Mouse (Mus musculus): ENCODE data around the gene Lexm. TPM values are rescaled to one million over a fixed set of nuclear protein-coding genes. Genes with fewer than 3 reads are reported as not detected.

The Lexm gene
- polyA plus RNA-seq, 1 experiment from 2014 or later: not detected

DNA sequence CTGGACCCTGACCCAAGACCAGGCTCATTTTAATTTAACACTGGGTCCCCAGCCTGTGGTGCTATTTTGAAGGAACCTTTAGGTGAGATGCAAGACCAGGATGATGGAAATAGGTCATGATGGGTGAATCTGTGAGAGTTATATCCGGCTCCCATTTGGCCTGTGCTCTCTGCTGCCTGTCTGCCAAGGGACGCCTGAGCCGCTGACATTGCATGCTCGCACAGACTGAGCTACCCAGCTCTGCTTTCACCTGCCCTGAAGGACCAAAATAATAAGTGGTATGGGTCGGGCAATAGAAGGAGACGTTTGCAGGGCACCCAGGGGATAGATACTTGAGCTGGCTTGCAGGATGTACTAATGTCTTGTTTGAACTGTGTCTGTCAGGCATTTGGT is 27.2 kb upstream of the Lexm start:
- Histone ChIP-seq H3K4me1 (replicated peaks; ENCODE audit: control insufficient read depth, insufficient read depth, low read length) (no peaks in the 10 kb centered on the region), H3K9ac (ENCODE audit: low read depth, low read length) (no peak overlapping the region), H3K9me3 (ENCODE audit: control insufficient read depth) (no peaks in the 10 kb centered on the region), H3K4me3 (ENCODE audit: low read depth, low read length) (no peak overlapping the region), H3K27ac (ENCODE audit: low read depth, low read length) (no peak overlapping the region), H3K27me3 (replicated peaks; ENCODE audit: control insufficient read depth, insufficient read depth, low read length) (no peaks in the 10 kb centered on the region), H3K4me2 (replicated peaks; ENCODE audit: low read depth) (no peak overlapping the region), H3K36me3 (ENCODE audit: control insufficient read depth, insufficient read depth) (peaks cover 13% of the 10 kb centered on the region; the same call in 1 of the 2 replicates)
- no peak for TF ChIP-seq CTCF (IDR thresholded peaks at IDR 0.05; ENCODE audit: low read depth)
- no peak for ATAC-seq
- WGBS: 52% methylated on average over 6 of the region's 6 CpGs

DNA sequence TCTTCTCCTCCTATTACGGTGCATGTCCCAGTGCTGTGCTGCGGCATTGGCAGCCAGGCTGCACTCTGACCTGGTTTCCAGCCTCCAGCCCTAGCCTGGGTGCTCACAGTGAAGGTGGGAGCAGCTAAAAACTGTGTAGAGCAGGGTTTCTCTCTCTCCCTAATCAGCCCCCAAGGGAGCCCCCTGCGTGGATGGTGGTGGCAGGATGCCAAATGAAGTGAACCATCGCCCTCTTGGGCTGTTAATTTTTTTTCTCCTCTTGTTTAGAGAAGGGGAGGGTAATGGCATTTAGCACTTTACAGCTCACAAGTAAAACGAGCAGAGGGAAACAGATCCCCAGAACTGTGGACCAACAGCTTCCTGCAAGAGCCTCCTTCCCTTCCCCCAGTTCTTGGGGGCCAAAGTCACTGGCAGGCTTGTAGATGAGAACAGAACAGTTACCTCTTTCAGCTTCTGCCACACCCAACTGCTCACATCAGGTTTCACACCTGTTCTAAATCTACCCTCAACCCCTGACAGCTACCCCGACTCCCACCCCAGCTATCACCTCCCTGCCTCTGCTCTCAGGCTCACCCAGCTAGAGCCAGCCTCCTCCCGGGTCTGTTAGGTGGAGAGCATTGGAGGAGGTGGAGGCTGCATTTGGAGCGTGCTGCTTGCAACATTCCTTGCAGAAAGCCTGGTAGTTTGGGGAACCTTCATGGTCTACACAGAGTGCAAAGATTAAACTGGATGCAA is 26.6 kb upstream of the Lexm start:
- no peaks in the 10 kb centered on the region for H3K4me1 ChIP-seq (replicated peaks; ENCODE audit: control insufficient read depth, insufficient read depth, low read length)
- TF ChIP-seq CTCF (IDR thresholded peaks at IDR 0.05; ENCODE audit: low read depth): no peak
- H3K27ac ChIP-seq (ENCODE audit: low read depth, low read length): no peak overlapping the region
- H3K9ac ChIP-seq (ENCODE audit: low read depth, low read length): no peak overlapping the region
- peak; percentile 55; the same call in 1 of the 2 replicates for ATAC-seq
- WGBS: 5% methylated on average over 8 of the region's 8 CpGs
- no peak overlapping the region for H3K4me3 ChIP-seq (ENCODE audit: low read depth, low read length)
- peak overlapping the region; percentile 37 for H3K4me2 ChIP-seq (replicated peaks; ENCODE audit: low read depth)
- peaks cover 18% of the 10 kb centered on the region; the same call in 1 of the 2 replicates for H3K36me3 ChIP-seq (ENCODE audit: control insufficient read depth, insufficient read depth)
- H3K9me3 ChIP-seq (ENCODE audit: control insufficient read depth): no peaks in the 10 kb centered on the region
- no peaks in the 10 kb centered on the region for H3K27me3 ChIP-seq (replicated peaks; ENCODE audit: control insufficient read depth, insufficient read depth, low read length)

DNA sequence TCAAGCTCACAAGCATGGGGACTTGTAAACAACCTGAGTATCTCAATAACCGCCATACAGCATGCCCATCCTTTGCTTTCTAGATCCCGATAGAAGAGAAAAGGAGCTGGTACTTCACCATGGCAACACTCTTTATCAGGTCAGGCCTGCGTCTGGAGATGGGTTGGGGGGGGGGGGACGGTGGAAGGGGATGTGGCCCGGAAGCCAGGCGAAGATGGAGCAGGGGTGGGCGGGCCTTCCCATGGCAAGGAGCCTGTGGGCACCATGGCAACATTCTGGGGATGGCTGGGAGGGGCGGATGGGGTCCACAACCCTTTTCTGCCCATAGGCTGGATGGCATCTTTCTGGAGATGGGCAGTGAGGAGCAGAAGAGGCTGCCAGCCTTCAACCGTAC is 17.0 kb upstream of the Lexm start:
- Histone ChIP-seq H3K9ac (ENCODE audit: low read depth, low read length) (no peak overlapping the region), H3K4me1 (replicated peaks; ENCODE audit: control insufficient read depth, insufficient read depth, low read length) (peaks cover 6% of the 10 kb centered on the region), H3K4me2 (replicated peaks; ENCODE audit: low read depth) (no peak overlapping the region), H3K4me3 (ENCODE audit: low read depth, low read length) (no peak overlapping the region), H3K9me3 (ENCODE audit: control insufficient read depth) (no peaks in the 10 kb centered on the region), H3K27ac (ENCODE audit: low read depth, low read length) (no peak overlapping the region), H3K27me3 (replicated peaks; ENCODE audit: control insufficient read depth, insufficient read depth, low read length) (no peaks in the 10 kb centered on the region), H3K36me3 (ENCODE audit: control insufficient read depth, insufficient read depth) (peaks cover 20% of the 10 kb centered on the region; the same call in 1 of the 2 replicates)
- WGBS: 48% methylated on average over 9 of the region's 9 CpGs
- TF ChIP-seq CTCF (IDR thresholded peaks at IDR 0.05; ENCODE audit: low read depth): no peak
- ATAC-seq: no peak

DNA sequence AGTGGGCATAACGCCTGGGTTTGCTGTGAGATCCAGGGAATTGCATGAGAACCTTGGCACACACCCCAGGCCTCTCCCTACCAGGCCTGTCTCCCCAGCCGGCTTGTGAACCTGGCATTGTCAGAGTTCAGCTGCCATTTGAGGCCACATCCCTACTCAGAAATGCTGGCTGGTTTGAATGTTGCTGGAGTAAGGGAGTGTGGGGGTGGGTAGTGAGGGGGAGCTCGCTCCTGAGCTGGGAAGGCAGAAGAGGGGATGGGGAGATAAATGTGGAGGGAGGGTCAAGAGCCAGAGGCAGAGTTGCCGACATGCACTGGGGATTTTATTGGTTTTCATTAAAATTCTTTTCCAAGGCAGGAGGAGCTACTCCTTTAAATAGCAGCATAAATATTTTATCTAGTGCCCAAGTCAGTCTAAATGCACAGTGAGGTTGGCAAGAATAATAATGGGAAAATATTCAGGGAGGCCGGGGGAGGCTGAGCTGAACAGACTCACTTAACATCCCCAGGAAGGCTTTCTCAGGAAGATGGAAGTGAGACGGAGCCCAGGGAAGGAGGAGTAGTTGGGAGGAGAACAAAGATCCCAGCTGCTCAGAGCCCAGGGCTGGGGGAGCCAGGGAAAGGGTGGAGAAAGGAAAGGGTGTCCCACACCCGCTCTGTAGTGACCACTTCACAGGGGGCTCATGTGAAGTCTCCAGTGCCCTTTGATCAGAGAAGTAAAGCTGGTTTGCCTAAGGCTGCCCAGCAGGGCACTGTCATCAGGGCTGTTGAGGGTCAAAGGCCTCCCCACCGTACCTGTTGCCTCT is 16.4 kb upstream of the Lexm start:
- no peak for ATAC-seq
- H3K36me3 ChIP-seq (ENCODE audit: control insufficient read depth, insufficient read depth): peaks cover 14% of the 10 kb centered on the region; the same call in 1 of the 2 replicates
- peaks cover 6% of the 10 kb centered on the region for H3K4me1 ChIP-seq (replicated peaks; ENCODE audit: control insufficient read depth, insufficient read depth, low read length)
- H3K9me3 ChIP-seq (ENCODE audit: control insufficient read depth): no peaks in the 10 kb centered on the region
- H3K9ac ChIP-seq (ENCODE audit: low read depth, low read length): no peak overlapping the region
- H3K4me3 ChIP-seq (ENCODE audit: low read depth, low read length): no peak overlapping the region
- no peak for TF ChIP-seq CTCF (IDR thresholded peaks at IDR 0.05; ENCODE audit: low read depth)
- no peaks in the 10 kb centered on the region for H3K27me3 ChIP-seq (replicated peaks; ENCODE audit: control insufficient read depth, insufficient read depth, low read length)
- no peak overlapping the region for H3K4me2 ChIP-seq (replicated peaks; ENCODE audit: low read depth)
- WGBS: 35% methylated on average over 8 of the region's 8 CpGs
- no peak overlapping the region for H3K27ac ChIP-seq (ENCODE audit: low read depth, low read length)

DNA sequence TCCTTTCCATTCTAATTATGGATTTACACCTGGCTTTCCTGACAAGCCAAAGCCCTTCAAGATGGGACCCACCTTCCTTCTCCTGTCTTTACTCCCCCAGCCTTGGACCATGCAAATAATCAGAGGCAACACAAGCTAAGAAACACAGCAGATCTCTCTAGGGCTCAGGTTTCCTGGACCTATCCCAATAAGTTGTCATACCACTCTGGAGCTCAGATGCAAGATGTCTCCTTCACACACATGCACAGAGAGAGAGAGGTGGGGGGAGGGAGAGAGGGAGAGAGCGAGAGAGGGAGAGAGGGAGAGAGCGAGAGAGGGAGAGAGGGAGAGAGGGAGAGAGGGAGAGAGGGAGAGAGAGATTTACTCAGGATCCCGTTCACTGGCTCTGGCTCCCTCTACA is 15.3 kb upstream of the Lexm start:
- Histone ChIP-seq H3K9me3 (ENCODE audit: control insufficient read depth) (no peaks in the 10 kb centered on the region), H3K27ac (ENCODE audit: low read depth, low read length) (no peak overlapping the region), H3K4me1 (replicated peaks; ENCODE audit: control insufficient read depth, insufficient read depth, low read length) (peaks cover 6% of the 10 kb centered on the region), H3K36me3 (ENCODE audit: control insufficient read depth, insufficient read depth) (peaks cover 8% of the 10 kb centered on the region; the same call in 1 of the 2 replicates), H3K9ac (ENCODE audit: low read depth, low read length) (no peak overlapping the region), H3K27me3 (replicated peaks; ENCODE audit: control insufficient read depth, insufficient read depth, low read length) (no peaks in the 10 kb centered on the region), H3K4me3 (ENCODE audit: low read depth, low read length) (no peak overlapping the region), H3K4me2 (replicated peaks; ENCODE audit: low read depth) (no peak overlapping the region)
- 21% methylated on average over 2 of the region's 3 CpGs for WGBS
- ATAC-seq: no peak
- no peak for TF ChIP-seq CTCF (IDR thresholded peaks at IDR 0.05; ENCODE audit: low read depth)

Data from intestine, postnatal 0 days (tissue).